Mouse (Mus musculus): ENCODE measurements around the gene Stambp.

- no peak for TF ChIP-seq EP300 (IDR thresholded peaks at IDR 0.05; ENCODE audit: low read length)
- no peak for TF ChIP-seq MXI1 (IDR thresholded peaks at IDR 0.05; ENCODE audit: low read depth, low read length)
- TF ChIP-seq CHD2 (IDR thresholded peaks at IDR 0.05; ENCODE audit: low read length) = no peak
- no peak for TF ChIP-seq PAX5 (IDR thresholded peaks at IDR 0.05; ENCODE audit: low read length)
- TF ChIP-seq USF1 (IDR thresholded peaks at IDR 0.05; ENCODE audit: low read depth, low read length) = no peak
- TF ChIP-seq MAX (IDR thresholded peaks at IDR 0.05; ENCODE audit: low read length) = no peak
- TF ChIP-seq CTCF (conservative IDR thresholded peaks at IDR 0.05 in 1 of 2, IDR thresholded peaks at IDR 0.05 in 1 of 2; ENCODE audit: low read depth in 2 of 2, low read length in 2 of 2) = no peak
- no peak for TF ChIP-seq ETS1 (conservative IDR thresholded peaks at IDR 0.05; ENCODE audit: low read depth, low read length)
Observed at GRCm38 (mm10) chr6:83521784-83522183, 50.7 kb downstream of the Stambp start.

Measured in CH12.LX (cell line).